Mouse (Mus musculus) kidney, adult 9 months (tissue): ENCODE data around the gene Slc33a1.

Experiments
- DNase-seq: peaks from one replicate; pipeline ENCODE4 v3.0.0; 2022

Slc33a1 gene

GRCm38 (mm10) chr3:63897177-63897576, 67.4 kb downstream of the Slc33a1 start:
- DNase-seq, result no peak

- no peak for DNase-seq
Measured at GRCm38 (mm10) chr3:63896303-63896702, 68.3 kb downstream of the Slc33a1 start.

- DNase-seq, result no peak
Measured at GRCm38 (mm10) chr3:63895786-63896185, 68.8 kb downstream of the Slc33a1 start.

GRCm38 (mm10) chr3:63893677-63894076, 70.9 kb downstream of the Slc33a1 start:
- peak; percentile 74 for DNase-seq

- DNase-seq, result no peak
Measured at GRCm38 (mm10) chr3:63892154-63892553, 72.4 kb downstream of the Slc33a1 start.
